Mouse (Mus musculus) heart, postnatal 0 days (tissue): ENCODE measurements around the gene Adgrf1.

ENCODE experiments used
- CTCF ChIP-seq: IDR thresholded peaks from 2 replicates; pipeline ENCODE4 v1.5.1; 2016; ENCODE audit warnings: antibody characterized with exemption, control low read depth, low read depth
- EP300 ChIP-seq: IDR thresholded peaks from 2 replicates; pipeline ENCODE4 v1.6.1; 2016; ENCODE audit warnings: antibody characterized with exemption, low read depth

DNA sequence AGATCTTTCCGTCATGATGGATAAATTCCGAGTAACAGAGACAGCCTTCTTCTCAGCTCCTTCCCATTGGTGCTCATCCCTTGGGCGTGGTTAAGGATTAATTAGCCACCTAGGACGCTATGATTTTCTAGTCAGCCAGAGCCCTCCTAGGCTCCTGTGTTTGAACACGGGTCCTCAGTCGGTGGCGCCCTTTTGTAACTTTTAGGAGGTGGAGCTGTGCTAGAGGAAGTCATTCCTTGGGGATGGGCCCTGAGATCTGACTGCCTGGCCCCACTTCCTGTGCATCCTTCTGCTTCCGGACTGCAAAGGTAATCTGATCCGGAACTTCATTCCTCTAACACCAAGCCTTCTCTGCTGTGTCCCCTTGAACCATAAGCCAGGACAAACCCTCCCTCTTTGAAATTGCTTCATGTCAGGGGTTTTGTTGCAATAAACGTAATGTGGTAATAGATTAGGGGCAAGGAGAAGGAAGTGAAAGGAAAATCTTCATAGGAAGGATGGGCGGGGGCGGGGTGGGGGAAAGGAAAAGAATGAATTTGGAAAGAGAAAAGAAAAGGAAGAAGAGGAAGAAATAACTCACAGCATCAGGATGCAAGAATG, 13.5 kb upstream of the Adgrf1 start:
- TF ChIP-seq CTCF: no peak
- TF ChIP-seq EP300: no peak
